Mouse (Mus musculus): ENCODE measurements around the gene Zfp467. TPM values are rescaled to one million over a fixed set of nuclear protein-coding genes. Genes with fewer than 3 reads are reported as not detected.

Zfp467 gene
- total RNA-seq, 2 experiments from 2014 or later: 45.4 to 52.3 TPM

DNA sequence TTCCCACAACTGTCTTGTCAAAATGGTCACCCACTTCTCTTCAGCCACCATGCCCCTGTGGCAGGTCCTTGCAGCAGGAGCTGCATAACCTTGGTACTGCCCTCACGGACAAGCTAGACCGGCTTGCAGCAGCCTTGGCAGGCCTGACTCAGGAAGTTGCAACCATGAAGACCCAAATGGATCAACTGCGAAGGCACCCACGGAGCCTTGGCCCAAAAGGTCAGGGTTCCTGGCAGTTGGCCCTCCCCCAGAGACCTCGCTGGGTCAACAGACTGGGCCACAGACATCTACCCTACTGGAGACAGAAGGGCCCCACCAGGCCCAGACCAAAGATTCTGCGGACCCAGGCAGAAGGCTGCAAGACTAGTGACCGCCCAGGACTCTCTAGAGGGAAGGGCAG, 30.0 kb downstream of the Zfp467 start:
- Histone ChIP-seq H3K27ac (no peak overlapping the region), H3K4me3 (no peak overlapping the region)
- peak; percentile 14 for DNase-seq
- intact Hi-C loops (cut with DNase I): no loop called here
- TF ChIP-seq CTCF (IDR thresholded peaks at IDR 0.05): no peak

DNA sequence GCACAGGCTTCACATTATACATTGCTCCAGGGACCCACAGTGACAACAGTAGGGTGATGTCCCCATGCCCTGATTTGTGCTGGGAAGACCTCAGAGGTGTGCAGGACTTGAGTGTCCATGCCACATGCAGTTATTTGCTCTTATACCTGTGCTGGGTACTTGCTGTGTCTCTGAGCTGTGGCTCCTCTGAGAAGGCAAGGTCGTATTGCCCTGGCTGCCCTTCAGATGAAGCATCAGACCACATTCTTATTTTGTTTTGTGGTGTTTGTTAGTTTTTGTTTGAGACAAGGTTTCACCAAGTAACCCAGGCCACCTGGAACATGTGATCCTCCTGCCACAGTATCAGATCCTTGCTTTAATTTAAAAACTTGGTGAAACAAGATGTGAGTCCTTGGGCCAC, 30.7 kb downstream of the Zfp467 start:
- Histone ChIP-seq H3K27ac (no peak overlapping the region), H3K4me3 (no peak overlapping the region)
- no peak for TF ChIP-seq CTCF (IDR thresholded peaks at IDR 0.05)
- intact Hi-C loops (cut with DNase I): no loop called here
- peak; percentile 4 for DNase-seq

DNA sequence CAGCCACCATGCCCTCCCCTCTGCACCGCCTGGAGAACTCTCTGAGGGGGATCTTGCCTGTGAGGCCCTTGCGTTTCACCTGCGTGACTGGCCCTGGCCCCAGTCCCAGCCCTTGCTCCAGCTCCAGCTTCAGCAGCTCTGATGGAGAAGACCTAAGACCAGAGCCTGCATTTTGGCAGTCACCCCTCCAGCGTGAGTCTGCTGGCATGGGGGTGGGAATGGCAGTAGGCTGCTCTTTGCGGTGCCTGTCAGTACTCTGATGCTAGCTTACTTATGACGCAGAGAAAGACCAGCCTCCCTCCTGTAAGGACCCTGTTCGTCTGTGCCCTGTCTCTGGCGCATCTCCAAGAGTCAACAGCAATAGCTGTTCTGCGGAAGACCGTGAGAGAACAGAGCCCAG, 32.5 kb downstream of the Zfp467 start:
- no peak for TF ChIP-seq CTCF (IDR thresholded peaks at IDR 0.05)
- peak overlapping the region; percentile 91 for H3K27ac ChIP-seq
- H3K4me3 ChIP-seq: peak overlapping the region; percentile 36
- intact Hi-C loops (cut with DNase I): no loop called here
- DNase-seq: peak; percentile 48

DNA sequence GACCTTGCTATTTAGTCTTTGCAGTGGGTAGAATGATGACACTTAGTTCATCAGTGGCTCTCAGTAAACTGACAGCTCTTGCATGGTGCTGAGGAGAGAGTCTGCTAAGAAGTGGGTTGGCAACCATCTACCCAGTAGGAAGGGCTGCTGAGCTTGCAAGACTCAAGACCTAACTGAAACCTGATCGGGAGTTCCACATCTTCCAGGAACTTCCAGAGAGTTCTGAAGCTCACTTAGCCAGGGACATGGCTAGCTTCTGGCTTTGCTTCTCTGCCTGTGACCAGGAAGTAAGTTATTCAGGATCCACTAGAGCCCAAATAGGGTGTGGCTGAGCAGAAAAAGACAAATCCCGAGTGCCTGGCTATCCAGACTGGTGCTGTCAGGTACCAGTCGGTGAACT, 33.0 kb downstream of the Zfp467 start:
- TF ChIP-seq CTCF (IDR thresholded peaks at IDR 0.05): no peak
- intact Hi-C loops (cut with DNase I): no loop called here
- peak; percentile 32 for DNase-seq

DNA sequence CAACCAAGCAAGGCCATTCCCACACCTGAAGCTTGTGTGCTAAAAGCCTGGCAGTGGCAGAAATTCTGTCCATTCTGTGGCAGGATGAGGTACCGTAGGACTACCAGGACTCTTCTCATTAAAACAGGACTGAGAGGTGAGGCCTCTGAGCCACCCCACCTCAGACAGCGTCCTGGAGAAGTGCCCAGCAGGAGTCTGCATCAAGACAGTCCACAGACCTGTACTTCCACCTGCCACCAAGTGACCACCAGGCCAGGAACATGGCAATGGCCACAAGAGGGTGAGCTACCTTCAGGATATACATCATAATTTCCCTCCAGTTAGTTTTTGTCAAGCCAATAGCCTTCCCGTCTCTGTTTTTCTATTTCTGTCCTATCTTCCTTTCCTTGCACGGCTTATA, 33.5 kb downstream of the Zfp467 start:
- no peak; the same call in 1 of the 2 replicates for TF ChIP-seq CTCF (IDR thresholded peaks at IDR 0.05)
- intact Hi-C loops (cut with DNase I): no loop called here
- Histone ChIP-seq H3K27ac (peak overlapping the region; percentile 91), H3K4me3 (peak overlapping the region; percentile 25; the same call in 1 of the 2 replicates)
- peak; percentile 31 for DNase-seq

More for the DNA sequence above, 33.0 kb downstream of the Zfp467 start:
- Histone ChIP-seq H3K4me3 (peak overlapping the region; percentile 36; the same call in 1 of the 2 replicates), H3K27ac (peak overlapping the region; percentile 91)

DNA sequence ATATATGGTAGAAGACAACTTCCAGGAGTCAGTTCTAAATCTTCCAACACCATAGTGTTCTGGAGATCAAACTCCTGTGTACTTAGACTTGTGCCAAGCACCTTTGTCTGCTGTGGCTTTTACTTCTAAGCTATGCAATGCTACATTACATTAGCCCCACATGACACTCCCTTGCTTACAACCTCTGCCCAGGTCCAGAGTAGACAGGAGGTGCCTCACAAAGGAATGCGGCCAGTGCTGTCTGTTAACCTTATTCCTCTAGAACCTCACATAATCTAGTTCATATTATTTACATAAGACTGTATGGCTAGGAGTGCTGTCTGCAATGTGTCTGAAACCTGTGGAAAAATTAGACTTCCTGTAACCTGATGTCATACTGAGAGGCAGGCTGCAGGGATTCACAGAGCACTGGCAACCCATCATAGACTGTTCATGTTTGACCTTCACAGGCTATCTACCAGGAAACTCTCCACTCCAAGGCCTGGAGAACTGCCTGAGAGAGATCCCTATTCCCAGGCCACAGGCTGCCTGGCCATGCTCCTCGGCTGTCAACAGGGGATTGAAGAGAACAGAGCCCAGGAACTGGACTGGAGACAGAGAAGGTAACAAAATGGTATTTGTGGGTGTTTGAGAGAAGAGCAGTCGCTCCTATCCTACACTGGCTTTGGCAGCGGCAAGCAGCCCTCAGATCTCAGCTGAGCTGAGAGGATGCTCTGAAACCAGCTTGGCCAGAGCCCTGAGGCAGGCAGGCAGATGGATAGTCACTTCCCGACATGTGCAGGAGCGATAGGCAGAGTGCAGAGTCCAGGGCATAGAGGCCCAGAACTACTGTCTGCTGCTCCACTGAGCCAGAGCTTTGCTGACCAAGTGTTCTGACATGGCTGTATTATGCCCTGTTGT, 34.2 kb downstream of the Zfp467 start:
- peak overlapping the region; percentile 91 for H3K27ac ChIP-seq

DNA sequence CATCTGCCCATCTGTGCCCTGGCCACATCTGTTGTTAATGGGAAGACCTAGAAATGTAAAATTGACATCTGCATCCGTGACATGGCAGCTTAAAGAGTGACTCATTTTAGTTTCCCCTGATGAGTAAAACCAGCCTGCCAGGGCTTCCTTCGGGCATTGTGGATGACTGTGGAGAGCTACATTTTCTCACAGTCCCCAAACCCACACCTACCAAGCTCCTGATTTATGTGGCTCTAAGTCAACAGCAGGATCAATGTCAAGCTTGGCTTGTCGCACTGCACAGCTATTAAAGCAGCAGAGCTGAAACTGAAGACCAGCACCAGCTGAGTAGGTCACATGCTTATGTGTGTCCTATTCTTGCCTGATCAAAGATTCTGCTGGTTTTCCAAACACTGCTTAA, 35.1 kb downstream of the Zfp467 start:
- no peak for TF ChIP-seq CTCF (IDR thresholded peaks at IDR 0.05)
- peak overlapping the region; percentile 91 for H3K27ac ChIP-seq
- peak overlapping the region; percentile 17; the same call in 1 of the 2 replicates for H3K4me3 ChIP-seq
- DNase-seq: peak; percentile 76
- intact Hi-C loops (cut with DNase I): no loop called here

More for the DNA sequence above, 34.2 kb downstream of the Zfp467 start:
- TF ChIP-seq CTCF (IDR thresholded peaks at IDR 0.05): no peak
- intact Hi-C loops (cut with DNase I): no loop called here
- peak; percentile 63 for DNase-seq
- H3K4me3 ChIP-seq: peak overlapping the region; percentile 25; the same call in 1 of the 2 replicates

DNA sequence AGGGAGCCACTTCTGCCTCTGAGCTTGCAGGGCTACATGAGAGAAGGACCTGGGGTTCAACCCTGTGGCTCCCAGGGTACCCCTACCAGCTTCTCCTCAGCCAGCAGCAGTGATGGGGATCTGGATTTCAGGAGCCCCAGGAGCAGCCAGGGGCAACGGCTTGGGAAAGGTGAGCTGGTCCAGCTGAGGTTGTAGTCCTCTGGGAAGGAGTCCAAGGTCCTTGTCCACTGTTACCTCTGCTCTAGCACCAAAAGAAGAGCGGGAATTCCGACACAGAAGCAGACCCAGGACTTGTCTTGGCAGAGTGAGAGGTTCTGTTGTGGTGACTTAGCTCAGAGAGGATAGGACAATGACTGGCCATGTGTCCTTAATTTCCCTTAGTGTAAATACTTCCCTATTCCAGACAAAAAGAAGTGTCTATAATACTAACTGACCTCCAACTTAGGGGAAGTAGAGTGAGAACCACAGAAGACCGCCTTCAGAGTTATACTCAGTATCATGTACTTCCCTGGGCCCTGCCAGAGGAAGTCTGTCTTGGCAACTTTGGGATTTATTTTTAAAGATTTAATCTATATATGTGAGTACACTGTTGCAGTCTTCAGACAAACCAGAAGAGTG, 35.8 kb downstream of the Zfp467 start:
- peak; percentile 14 for DNase-seq
- Histone ChIP-seq H3K4me3 (no peak overlapping the region), H3K27ac (peak overlapping the region; percentile 91)
- no peak for TF ChIP-seq CTCF (IDR thresholded peaks at IDR 0.05)
- intact Hi-C loops (cut with DNase I): no loop called here

DNA sequence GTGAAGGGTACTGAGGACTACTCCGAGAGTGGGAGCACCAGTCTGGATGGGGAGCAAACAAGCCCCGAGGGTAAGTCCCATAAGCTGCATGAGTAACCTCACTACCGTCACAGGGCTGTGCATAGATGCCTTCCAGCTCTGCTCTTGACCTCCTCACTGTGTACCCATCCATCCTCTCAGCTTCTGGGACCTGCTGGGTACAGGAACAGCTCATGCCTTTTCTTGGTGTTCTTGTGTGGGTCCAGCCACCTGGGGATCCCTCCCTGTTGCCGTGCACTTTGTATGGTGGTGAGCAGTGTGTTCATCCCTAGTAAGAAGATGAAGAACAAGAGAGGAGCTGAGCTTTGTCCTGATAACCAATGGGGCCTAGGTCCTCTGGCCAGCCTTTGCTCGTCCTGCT, 41.6 kb downstream of the Zfp467 start:
- Histone ChIP-seq H3K4me3 (no peak overlapping the region), H3K27ac (peak overlapping the region; percentile 97)
- intact Hi-C loops (cut with DNase I): no loop called here
- no peak for TF ChIP-seq CTCF (IDR thresholded peaks at IDR 0.05)
- DNase-seq: no peak

DNA sequence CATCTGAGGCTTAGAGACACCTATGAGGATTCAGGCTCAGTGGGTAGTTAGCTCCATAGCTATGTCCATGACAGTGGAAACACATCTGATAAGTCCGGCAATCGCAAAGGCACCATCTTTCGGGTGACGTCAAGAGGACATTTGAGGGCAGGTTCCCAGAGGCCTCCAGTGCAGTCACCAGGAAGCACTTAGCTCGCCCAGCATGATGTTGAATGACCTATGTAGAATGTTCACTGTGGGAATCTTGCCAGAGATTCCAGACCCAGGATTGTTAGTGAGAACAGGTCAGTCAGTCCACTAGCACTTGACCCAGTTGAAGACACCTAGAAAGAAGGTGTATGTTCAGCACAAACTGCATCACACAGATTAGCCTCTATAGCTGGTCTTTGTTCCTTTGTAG, 45.7 kb downstream of the Zfp467 start:
- intact Hi-C loops (cut with DNase I): loop anchor here (5.0 to 10.0 kb wide), 5 partner anchors 42 to 315 kb away; partner anchors contain the start of genes Lrrc61 and Zfp746
- no peak for TF ChIP-seq CTCF (IDR thresholded peaks at IDR 0.05)

DNA sequence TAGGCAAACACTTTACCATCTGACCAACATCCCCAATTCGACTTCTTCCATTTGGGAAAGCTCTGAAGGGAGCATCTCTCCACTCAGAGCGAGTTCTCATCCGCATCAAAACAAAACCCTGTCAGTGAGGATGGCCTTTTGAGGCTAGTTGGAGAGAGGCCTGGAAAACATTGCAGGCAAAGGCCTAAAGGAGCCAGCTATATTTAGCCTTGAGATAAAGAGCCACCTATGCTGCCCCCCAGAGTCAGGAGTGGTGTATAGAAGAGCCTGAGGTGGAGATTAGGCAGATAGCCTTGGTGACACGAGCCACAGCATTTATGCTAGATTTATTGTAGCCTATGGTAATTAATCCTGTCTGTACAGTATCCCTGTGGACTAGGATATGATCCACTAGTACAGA, 48.3 kb downstream of the Zfp467 start:
- intact Hi-C loops (cut with DNase I): loop anchor here (5.0 to 10.0 kb wide), 5 partner anchors 45 to 313 kb away; partner anchors contain the start of genes Lrrc61 and Zfp746
- H3K4me3 ChIP-seq: peak overlapping the region; percentile 99

More for the DNA sequence above, 45.7 kb downstream of the Zfp467 start:
- Histone ChIP-seq H3K27ac (peak overlapping the region; percentile 97), H3K4me3 (no peak overlapping the region)
- no peak for DNase-seq

DNA sequence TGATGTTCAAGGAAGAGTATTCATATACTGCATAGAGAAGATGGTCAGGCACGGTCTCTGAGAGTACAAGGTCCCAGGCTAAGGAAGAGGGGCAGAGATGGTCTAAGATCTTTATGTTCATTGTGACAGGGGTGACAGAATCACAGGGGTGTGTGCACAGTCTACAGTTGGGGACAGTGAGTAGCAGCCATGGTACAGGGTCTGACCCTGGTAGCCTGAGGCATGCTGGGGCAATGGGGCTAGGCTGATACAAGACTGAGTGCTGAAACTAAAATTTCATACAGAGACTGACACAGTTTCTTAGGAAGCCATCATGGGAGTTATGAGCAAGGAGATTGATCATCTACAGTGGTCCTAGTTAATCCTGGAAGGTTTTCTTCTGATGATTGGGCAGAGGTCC, 48.9 kb downstream of the Zfp467 start:
- peak overlapping the region; percentile 99 for H3K4me3 ChIP-seq
- no peak for TF ChIP-seq CTCF (IDR thresholded peaks at IDR 0.05)
- intact Hi-C loops (cut with DNase I): loop anchor here (5.0 to 10.0 kb wide), 5 partner anchors 46 to 312 kb away; partner anchors contain the start of genes Lrrc61 and Zfp746
- peak overlapping the region; percentile 97 for H3K27ac ChIP-seq
- no peak for DNase-seq

More for the DNA sequence above, 48.3 kb downstream of the Zfp467 start:
- peak; percentile 68 for DNase-seq
- H3K27ac ChIP-seq: peak overlapping the region; percentile 97
- peak; percentile 67 for TF ChIP-seq CTCF (IDR thresholded peaks at IDR 0.05)
